Mouse (Mus musculus): ENCODE results near the gene Ino80d. TPM values are rescaled to one million over a fixed set of nuclear protein-coding genes. Genes with fewer than 3 reads are reported as not detected.

Ino80d gene
- polyA plus RNA-seq, 1 experiment from 2014 or later, result 13.5 TPM

GRCm38 (mm10) chr1:62914495-62914894, 200.0 kb downstream of the Ino80d start:
- Histone ChIP-seq H3K36me3 (replicated peaks; ENCODE audit: control insufficient read depth, insufficient read depth) (no peaks in the 10 kb centered on the region), H3K4me2 (replicated peaks) (no peak overlapping the region), H3K9me3 (ENCODE audit: control insufficient read depth, low read length) (no peaks in the 10 kb centered on the region), H3K27ac (no peak overlapping the region), H3K4me1 (replicated peaks; ENCODE audit: control insufficient read depth, insufficient read depth, low read length) (no peaks in the 10 kb centered on the region; the same call in 1 of the 2 replicates), H3K27me3 (ENCODE audit: control insufficient read depth, insufficient read depth, low read length) (no peaks in the 10 kb centered on the region), H3K4me3 (replicated peaks; ENCODE audit: low read length) (no peak overlapping the region), H3K9ac (no peak overlapping the region)
- WGBS, result 73% methylated on average over 6 of the region's 6 CpGs
- DNase-seq (ENCODE audit: low spot score) (no peak), ATAC-seq (ENCODE audit: low FRiP score) (no peak)

- Histone ChIP-seq H3K4me3 (replicated peaks; ENCODE audit: low read length) (no peak overlapping the region), H3K27ac (no peak overlapping the region), H3K4me2 (replicated peaks) (no peak overlapping the region), H3K36me3 (replicated peaks; ENCODE audit: control insufficient read depth, insufficient read depth) (no peaks in the 10 kb centered on the region), H3K4me1 (replicated peaks; ENCODE audit: control insufficient read depth, insufficient read depth, low read length) (no peaks in the 10 kb centered on the region; the same call in 1 of the 2 replicates), H3K27me3 (ENCODE audit: control insufficient read depth, insufficient read depth, low read length) (no peaks in the 10 kb centered on the region), H3K9ac (no peak overlapping the region), H3K9me3 (ENCODE audit: control insufficient read depth, low read length) (no peaks in the 10 kb centered on the region)
- WGBS, result 50% methylated on average over 7 of the region's 7 CpGs
- DNase-seq (ENCODE audit: low spot score) (no peak), ATAC-seq (ENCODE audit: low FRiP score) (no peak)
Observed at GRCm38 (mm10) chr1:62911426-62911825, 203.0 kb downstream of the Ino80d start.

GRCm38 (mm10) chr1:62909126-62909525, 205.3 kb downstream of the Ino80d start:
- Histone ChIP-seq H3K9me3 (ENCODE audit: control insufficient read depth, low read length) (no peaks in the 10 kb centered on the region), H3K9ac (no peak overlapping the region), H3K27ac (no peak overlapping the region), H3K4me3 (replicated peaks; ENCODE audit: low read length) (no peak overlapping the region), H3K4me1 (replicated peaks; ENCODE audit: control insufficient read depth, insufficient read depth, low read length) (peaks cover 7% of the 10 kb centered on the region), H3K4me2 (replicated peaks) (no peak overlapping the region), H3K27me3 (ENCODE audit: control insufficient read depth, insufficient read depth, low read length) (no peaks in the 10 kb centered on the region), H3K36me3 (replicated peaks; ENCODE audit: control insufficient read depth, insufficient read depth) (no peaks in the 10 kb centered on the region)
- no peak for ATAC-seq (ENCODE audit: low FRiP score)
- DNase-seq (ENCODE audit: low spot score), result no peak
- 79% methylated on average over 5 of the region's 5 CpGs for WGBS

GRCm38 (mm10) chr1:62908508-62908907, 206.0 kb downstream of the Ino80d start:
- Histone ChIP-seq H3K36me3 (replicated peaks; ENCODE audit: control insufficient read depth, insufficient read depth) (no peaks in the 10 kb centered on the region), H3K27me3 (ENCODE audit: control insufficient read depth, insufficient read depth, low read length) (no peaks in the 10 kb centered on the region), H3K9me3 (ENCODE audit: control insufficient read depth, low read length) (no peaks in the 10 kb centered on the region), H3K9ac (no peak overlapping the region), H3K27ac (no peak overlapping the region), H3K4me3 (replicated peaks; ENCODE audit: low read length) (no peak overlapping the region), H3K4me1 (replicated peaks; ENCODE audit: control insufficient read depth, insufficient read depth, low read length) (peaks cover 7% of the 10 kb centered on the region), H3K4me2 (replicated peaks) (no peak overlapping the region)
- 60% methylated on average over 6 of the region's 6 CpGs for WGBS
- DNase-seq (ENCODE audit: low spot score) (no peak), ATAC-seq (ENCODE audit: low FRiP score) (0 out of 2 replicates have a peak, but pooled peaks have one; percentile 17)

Small RNA genes within 50 kb of the gene (microRNA-seq; reads per million reads assigned to microRNA genes)
- gene Gm24557 (not detected), gene Gm44468 (not detected)

Other genes with a start within 250 kb of the Ino80d start
- gene Eef1b2, start 62.2 kb upstream of the Ino80d start, polyA plus RNA-seq (2014; fragmentation: Nextera tagmentation; extraction: Ambion mirVana), result 487 and 490 TPM in 2 replicates
- 153 and 159 TPM in 2 replicates for gene Ndufs1, start 62.2 kb upstream of the Ino80d start, polyA plus RNA-seq (2014; fragmentation: Nextera tagmentation; extraction: Ambion mirVana)
- 0.35 and 0.63 TPM in 2 replicates for gene Gpr1, start 99.9 kb upstream of the Ino80d start, polyA plus RNA-seq (2014; fragmentation: Nextera tagmentation; extraction: Ambion mirVana)
- 34.9 and 37.5 TPM in 2 replicates for gene Zdbf2, start 158.6 kb upstream of the Ino80d start, polyA plus RNA-seq (2014; fragmentation: Nextera tagmentation; extraction: Ambion mirVana)